Mouse (Mus musculus) small intestine, adult 2 months (tissue): ENCODE data around the gene Fbxo36. TPM values are rescaled to one million over a fixed set of nuclear protein-coding genes. Genes with fewer than 3 reads are reported as not detected.

Experiments
- H3K27ac ChIP-seq: fragments of 200-500 bp; 2 replicates; pipeline ENCODE4 v1.5.1; 2012; ENCODE audit warnings: low read depth, low read length, control low read depth, inconsistent platforms; ENCODE audit not compliant: insufficient read depth
- H3K27me3 ChIP-seq: fragments of 200-500 bp; 2 replicates; pipeline ENCODE4 v1.6.1; 2012; ENCODE audit warnings: mild to moderate bottlenecking, moderate library complexity, low read length, inconsistent platforms; ENCODE audit not compliant: control insufficient read depth, insufficient read depth
- H3K36me3 ChIP-seq: fragments of 200-500 bp; 2 replicates; pipeline ENCODE4 v1.6.1; 2012; ENCODE audit warnings: mild to moderate bottlenecking, low read length, control low read depth, inconsistent platforms; ENCODE audit not compliant: control insufficient read depth, insufficient read depth
- H3K4me1 ChIP-seq: fragments of 200-500 bp; 2 replicates; pipeline ENCODE4 v1.6.1; 2012; ENCODE audit warnings: low read length, inconsistent platforms, mixed read lengths; ENCODE audit not compliant: control insufficient read depth, insufficient read depth, insufficient read length
- H3K4me3 ChIP-seq: fragments of 200-500 bp; 2 replicates; pipeline ENCODE4 v1.5.1; 2012; ENCODE audit warnings: low read depth, mild to moderate bottlenecking, control low read depth, inconsistent platforms, low read length, moderate library complexity
- CTCF ChIP-seq: fragments of 200-500 bp; IDR thresholded peaks from 2 replicates; pipeline ENCODE4 v1.5.1; 2012; ENCODE audit warnings: low read depth, mild to moderate bottlenecking, control low read depth, inconsistent platforms, low read length, moderate library complexity, mixed read lengths; ENCODE audit not compliant: insufficient replicate concordance, insufficient read length; ENCODE audit errors: extremely low read depth
- POLR2A ChIP-seq: fragments of 200-500 bp; IDR thresholded peaks from 2 replicates; pipeline ENCODE4 v1.6.1; 2012; ENCODE audit warnings: low read depth, mild to moderate bottlenecking, control low read depth, inconsistent platforms, low read length, moderate library complexity
- WGBS: fragments of 180-500 bp; shearing (Covaris S2); methylation state at CpG from one replicate; pipeline ENCODE4 v1.1.7; 2018; 5-methylcytosine and 5-hydroxymethylcytosine counted together
- polyA plus RNA-seq: library from polyadenylated mRNA; depleted of rRNA; stranded (reverse); fragments of >200 nt; gene quantifications from 2 replicates; pipeline ENCODE4 v1.2.3, GENCODE M21; 2012

The Fbxo36 gene
- polyA plus RNA-seq, 1 experiment: 3.1 TPM

- TF ChIP-seq CTCF (peak; percentile 31; the same call in 1 of the 2 replicates), POLR2A (no peak)
- Histone ChIP-seq H3K27ac (no peak overlapping the region), H3K36me3 (no peaks in the 10 kb centered on the region), H3K27me3 (no peaks in the 10 kb centered on the region), H3K4me3 (no peak overlapping the region), H3K4me1 (no peaks in the 10 kb centered on the region)
- WGBS: 78% methylated on average over 11 of the region's 11 CpGs
These were observed 41.8 kb downstream of the Fbxo36 start for GRCm38 (mm10) chr1:84881248-84882065.

DNA sequence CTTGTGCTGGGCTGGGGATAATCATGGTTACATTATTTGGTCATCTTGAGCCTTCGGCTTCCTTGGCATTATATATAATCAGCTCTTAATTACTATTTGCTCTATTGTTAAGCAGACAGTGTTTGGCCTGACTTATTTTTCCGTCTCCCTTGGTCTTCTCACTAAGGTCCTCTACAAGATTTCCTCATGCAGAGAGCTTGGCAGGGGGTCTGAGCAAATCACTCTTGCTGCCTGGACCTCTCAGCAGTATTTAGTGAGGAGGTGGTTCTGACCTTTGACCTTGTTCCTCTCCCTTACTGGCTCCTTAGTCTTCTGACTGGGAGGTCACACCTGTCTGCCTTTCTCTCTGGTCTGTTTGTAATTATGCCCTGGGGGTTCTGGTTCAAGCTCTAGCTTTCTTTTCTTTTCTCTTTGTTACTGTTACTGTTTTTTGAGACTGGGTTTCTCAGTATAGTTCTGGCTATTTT, 42.5 kb downstream of the Fbxo36 start:
- H3K27me3 ChIP-seq: no peaks in the 10 kb centered on the region
- no peak overlapping the region for H3K27ac ChIP-seq
- WGBS: 74% methylated on average over 2 of the region's 2 CpGs
- H3K4me3 ChIP-seq: no peak overlapping the region
- no peaks in the 10 kb centered on the region for H3K4me1 ChIP-seq
- H3K36me3 ChIP-seq: no peaks in the 10 kb centered on the region
- TF ChIP-seq CTCF: no peak
- TF ChIP-seq POLR2A: no peak

GRCm38 (mm10) chr1:84882937-84883336, 43.3 kb downstream of the Fbxo36 start:
- WGBS: 88% methylated on average over 4 of the region's 4 CpGs
- TF ChIP-seq POLR2A: no peak
- no peak for TF ChIP-seq CTCF

GRCm38 (mm10) chr1:84883889-84884288, 44.2 kb downstream of the Fbxo36 start:
- WGBS: 74% methylated on average over 4 of the region's 4 CpGs
- no peak overlapping the region for H3K27ac ChIP-seq
- no peak overlapping the region for H3K4me3 ChIP-seq
- H3K36me3 ChIP-seq: no peaks in the 10 kb centered on the region
- TF ChIP-seq CTCF: no peak
- TF ChIP-seq POLR2A: no peak
- no peaks in the 10 kb centered on the region for H3K27me3 ChIP-seq
- H3K4me1 ChIP-seq: no peaks in the 10 kb centered on the region

More at GRCm38 (mm10) chr1:84882937-84883336, 43.3 kb downstream of the Fbxo36 start:
- Histone ChIP-seq H3K4me3 (no peak overlapping the region), H3K27me3 (no peaks in the 10 kb centered on the region), H3K4me1 (no peaks in the 10 kb centered on the region), H3K36me3 (no peaks in the 10 kb centered on the region), H3K27ac (no peak overlapping the region)

GRCm38 (mm10) chr1:84885174-84885573, 45.5 kb downstream of the Fbxo36 start:
- Histone ChIP-seq H3K27me3 (no peaks in the 10 kb centered on the region), H3K36me3 (no peaks in the 10 kb centered on the region), H3K4me3 (no peak overlapping the region), H3K27ac (no peak overlapping the region), H3K4me1 (no peaks in the 10 kb centered on the region)
- TF ChIP-seq CTCF (no peak), POLR2A (no peak)
- WGBS: 78% methylated on average over 3 of the region's 3 CpGs

DNA sequence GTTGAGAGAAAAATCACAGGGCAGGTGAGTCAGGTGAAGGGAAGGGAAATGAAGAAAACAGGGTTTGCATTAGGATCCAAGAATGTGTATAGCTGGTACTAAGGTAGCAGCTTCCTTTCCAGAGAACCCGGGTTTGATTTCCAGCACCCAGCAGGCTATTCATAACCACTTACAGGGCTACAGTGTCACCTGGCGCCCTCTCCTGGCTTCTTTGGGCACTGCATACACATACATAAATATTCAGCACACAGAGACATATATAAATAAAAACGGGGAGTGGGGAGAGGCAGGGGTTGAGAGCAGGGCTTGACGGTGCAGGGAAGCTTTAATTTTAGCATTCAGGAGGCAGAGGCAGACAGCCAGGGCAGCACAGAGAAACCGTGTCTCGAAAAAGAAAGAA, 46.3 kb downstream of the Fbxo36 start:
- Histone ChIP-seq H3K27me3 (no peaks in the 10 kb centered on the region), H3K36me3 (no peaks in the 10 kb centered on the region), H3K4me1 (no peaks in the 10 kb centered on the region), H3K27ac (no peak overlapping the region), H3K4me3 (no peak overlapping the region)
- TF ChIP-seq CTCF (peak; percentile 50; the same call in 1 of the 2 replicates), POLR2A (no peak)
- 86% methylated on average over 6 of the region's 6 CpGs for WGBS

DNA sequence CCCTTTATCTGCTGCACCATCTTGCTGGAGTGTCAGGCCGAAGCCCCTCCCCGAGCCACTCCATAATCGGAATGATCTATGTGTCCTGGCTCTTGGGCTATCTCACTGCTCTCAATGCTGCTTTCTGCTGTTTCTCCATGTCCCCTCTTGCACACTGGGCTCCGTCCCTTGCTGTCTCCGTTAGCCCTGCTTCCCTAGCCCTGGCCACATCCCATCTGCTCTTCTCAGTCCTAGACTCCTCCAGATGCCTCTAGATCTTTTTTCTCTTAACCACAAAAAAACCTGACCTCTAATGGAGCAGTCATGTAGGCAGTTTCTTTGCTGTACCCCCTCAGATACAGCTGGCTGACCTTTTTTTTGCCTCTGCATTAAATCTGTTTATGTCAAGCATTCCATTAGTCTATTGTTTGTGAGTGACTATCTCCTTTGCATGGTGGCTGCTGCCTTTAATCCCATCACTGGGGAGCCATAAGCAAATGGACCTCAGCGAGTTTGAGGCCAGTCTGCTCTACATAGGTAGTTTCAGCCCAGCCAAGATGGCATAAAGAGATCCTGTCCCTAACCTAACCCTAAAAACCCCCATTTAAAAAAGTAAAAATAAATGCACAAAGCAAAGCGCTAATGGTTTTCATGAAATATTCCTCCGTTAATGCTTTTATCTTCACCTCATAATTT, 49.8 kb downstream of the Fbxo36 start:
- TF ChIP-seq POLR2A (no peak), CTCF (no peak)
- 66% methylated on average over 8 of the region's 8 CpGs for WGBS
- no peaks in the 10 kb centered on the region for H3K27me3 ChIP-seq
- H3K4me3 ChIP-seq: no peak overlapping the region
- H3K27ac ChIP-seq: no peak overlapping the region
- H3K4me1 ChIP-seq: no peaks in the 10 kb centered on the region
- no peaks in the 10 kb centered on the region for H3K36me3 ChIP-seq
